Mouse (Mus musculus) stomach, embryonic 16.5 days (tissue): Measurements from ENCODE around the gene Dpep1. TPM values are rescaled to one million over a fixed set of nuclear protein-coding genes. Genes with fewer than 3 reads are reported as not detected.

Source experiments
- ATAC-seq: fragments of 200-750 bp; cut with Nextera tagmentation; 2 replicates; pipeline ENCODE4 v1.8.0; 2017; ENCODE audit warnings: moderate number of reproducible peaks, moderate TSS enrichment; ENCODE audit not compliant: insufficient read depth, low FRiP score
- H3K27ac ChIP-seq: fragments of 300-500 bp; sonication (generic); 2 replicates; pipeline ENCODE4 v1.5.1; 2014; ENCODE audit warnings: low read length
- H3K27me3 ChIP-seq: fragments of 300-500 bp; sonication (generic); 2 replicates; pipeline ENCODE4 v1.6.1; 2014; ENCODE audit warnings: low read length, control low read depth, mixed read lengths; ENCODE audit not compliant: control insufficient read depth, insufficient read depth
- H3K36me3 ChIP-seq: fragments of 300-500 bp; sonication (generic); 2 replicates; pipeline ENCODE4 v1.6.1; 2014; ENCODE audit warnings: low read length; ENCODE audit not compliant: control insufficient read depth, insufficient read depth
- H3K4me1 ChIP-seq: fragments of 300-500 bp; sonication (generic); 2 replicates; pipeline ENCODE4 v1.6.1; 2014; ENCODE audit warnings: low read length, control low read depth, mixed read lengths; ENCODE audit not compliant: control insufficient read depth, insufficient read depth
- H3K4me2 ChIP-seq: fragments of 300-500 bp; sonication (generic); 2 replicates; pipeline ENCODE4 v1.6.1; 2014; ENCODE audit warnings: low read depth, low read length, mixed read lengths
- H3K4me3 ChIP-seq: fragments of 300-500 bp; sonication (generic); replicated peaks from 2 replicates; pipeline ENCODE4 v1.5.1; 2014; ENCODE audit warnings: mild to moderate bottlenecking, low read length
- H3K9ac ChIP-seq: fragments of 300-500 bp; sonication (generic); 2 replicates; pipeline ENCODE4 v1.6.1; 2014; ENCODE audit warnings: low read length
- H3K9me3 ChIP-seq: fragments of 300-500 bp; sonication (generic); replicated peaks from 2 replicates; pipeline ENCODE4 v1.6.1; 2016; ENCODE audit warnings: low read length, control low read depth; ENCODE audit not compliant: control insufficient read depth
- WGBS: fragments of 180-500 bp; shearing (Covaris S2); extraction: QIAGEN DNeasy Blood & Tissue Kit; methylation state at CpG from one replicate; pipeline ENCODE4 v1.1.7; 2014; 5-methylcytosine and 5-hydroxymethylcytosine counted together
- polyA plus RNA-seq: library from polyadenylated mRNA; unstranded; fragments of >200 nt; fragmentation: Nextera tagmentation; extraction: Ambion mirVana; gene quantifications from 2 replicates; pipeline ENCODE4 v1.2.1, GENCODE M21; 2015

Gene Dpep1
- polyA plus RNA-seq, 1 experiment from 2014 or later, result 6.1 TPM

DNA sequence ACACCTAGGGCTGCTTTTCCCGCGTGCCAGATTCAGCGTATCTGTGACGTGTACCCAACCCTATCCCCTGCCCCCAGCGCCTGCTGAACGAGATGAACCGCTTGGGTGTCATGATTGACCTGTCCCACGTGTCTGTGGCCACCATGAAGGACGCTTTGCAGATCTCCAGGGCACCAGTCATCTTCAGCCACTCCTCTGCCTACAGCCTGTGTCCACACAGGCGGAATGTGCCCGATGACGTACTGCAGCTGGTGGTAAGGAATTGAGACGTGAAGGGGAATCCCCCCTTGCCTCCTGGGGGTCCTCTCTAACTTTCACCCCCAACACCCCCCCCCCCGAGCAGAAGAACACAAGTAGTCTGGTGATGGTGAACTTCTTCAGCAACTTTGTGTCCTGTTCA, 13.8 kb downstream of the Dpep1 start:
- 50% methylated on average over 14 of the region's 14 CpGs for WGBS
- Histone ChIP-seq H3K27me3 (no peaks in the 10 kb centered on the region), H3K4me2 (no peak overlapping the region), H3K9ac (no peak overlapping the region), H3K4me3 (no peak overlapping the region), H3K9me3 (no peaks in the 10 kb centered on the region), H3K4me1 (no peaks in the 10 kb centered on the region), H3K27ac (no peak overlapping the region), H3K36me3 (no peaks in the 10 kb centered on the region)
- no peak for ATAC-seq

GRCm38 (mm10) chr8:123202288-123202687, 16.2 kb downstream of the Dpep1 start:
- WGBS, result 21% methylated on average over 5 of the region's 5 CpGs
- Histone ChIP-seq H3K9me3 (no peaks in the 10 kb centered on the region), H3K27ac (no peak overlapping the region), H3K4me1 (no peaks in the 10 kb centered on the region), H3K4me3 (no peak overlapping the region), H3K36me3 (no peaks in the 10 kb centered on the region), H3K9ac (0 out of 2 replicates have a peak overlapping the region, but pooled peaks have one; percentile 10), H3K4me2 (no peak overlapping the region), H3K27me3 (no peaks in the 10 kb centered on the region)
- no peak for ATAC-seq

GRCm38 (mm10) chr8:123203571-123203970, 17.5 kb downstream of the Dpep1 start:
- no peak overlapping the region for H3K9ac ChIP-seq
- WGBS, result 81% methylated on average over 3 of the region's 3 CpGs
- no peaks in the 10 kb centered on the region for H3K9me3 ChIP-seq
- no peak overlapping the region for H3K27ac ChIP-seq
- no peak for ATAC-seq
- no peaks in the 10 kb centered on the region for H3K36me3 ChIP-seq
- no peaks in the 10 kb centered on the region for H3K27me3 ChIP-seq
- H3K4me2 ChIP-seq, result no peak overlapping the region
- H3K4me3 ChIP-seq, result no peak overlapping the region
- no peaks in the 10 kb centered on the region for H3K4me1 ChIP-seq

- ATAC-seq, result no peak
- H3K27me3 ChIP-seq, result no peaks in the 10 kb centered on the region
- 38% methylated on average over 10 of the region's 10 CpGs for WGBS
- 0 out of 2 replicates have a peak, but pooled peaks cover 5% of the 10 kb centered on the region for H3K36me3 ChIP-seq
- no peaks in the 10 kb centered on the region for H3K9me3 ChIP-seq
- peak overlapping the region; percentile 93 for H3K4me3 ChIP-seq
- peak overlapping the region; percentile 97 for H3K9ac ChIP-seq
- H3K4me1 ChIP-seq, result peaks cover 10% of the 10 kb centered on the region
- peak overlapping the region; percentile 66; the same call in 1 of the 2 replicates for H3K27ac ChIP-seq
- peak overlapping the region; percentile 79 for H3K4me2 ChIP-seq
Measured at GRCm38 (mm10) chr8:123211876-123212275, 25.8 kb downstream of the Dpep1 start.

- peak; percentile 95 for ATAC-seq
- Histone ChIP-seq H3K9me3 (no peaks in the 10 kb centered on the region), H3K9ac (peak within 1 kb of the TSS; percentile 97), H3K36me3 (0 out of 2 replicates have a peak, but pooled peaks cover 5% of the 10 kb centered on the region), H3K4me1 (peaks cover 10% of the 10 kb centered on the region), H3K27me3 (no peaks in the 10 kb centered on the region), H3K27ac (peak within 1 kb of the TSS; percentile 66), H3K4me2 (peak within 1 kb of the TSS; percentile 92), H3K4me3 (peak within 1 kb of the TSS; percentile 93)
- under 1% methylated on average over 76 of the region's 76 CpGs for WGBS
Measured at GRCm38 (mm10) chr8:123212321-123213117, 26.5 kb downstream of the Dpep1 start, which contains the start of the genes Chmp1a and Spata33. Gene Chmp1a (minus strand): TSS chr8:123212763. Gene Spata33 (plus strand): TSS chr8:123212832.

DNA sequence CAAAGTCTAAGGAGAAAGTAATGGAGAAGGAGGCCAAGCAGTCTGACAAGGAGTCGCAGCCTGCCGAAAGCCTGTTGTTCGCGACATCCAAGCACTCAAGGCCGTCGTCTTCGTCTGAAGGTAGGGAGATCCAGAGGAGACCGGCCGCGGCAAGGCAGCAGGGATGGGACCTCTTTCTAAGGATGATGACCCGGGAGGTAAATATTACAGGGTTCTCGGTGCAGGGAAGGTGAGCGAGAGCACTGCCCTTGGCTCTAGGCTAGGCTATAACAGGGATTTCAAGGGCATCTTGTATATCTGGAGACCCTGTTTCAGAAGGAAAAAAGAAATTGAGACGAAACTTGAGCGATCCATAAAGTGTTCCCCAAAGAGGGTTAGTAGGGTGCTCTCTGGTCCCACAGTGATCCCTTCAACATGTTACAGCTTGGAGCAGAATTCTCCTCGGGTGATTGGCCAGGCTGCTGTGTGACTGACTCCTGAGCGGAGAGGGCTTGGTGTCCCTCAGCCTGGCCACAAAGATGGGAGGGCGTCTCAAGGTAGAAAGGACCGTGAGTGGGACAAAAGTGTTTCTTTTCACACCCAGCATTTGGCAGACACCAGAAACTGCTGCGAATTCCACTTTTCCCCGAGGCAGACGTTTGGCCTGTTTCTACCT, 27.2 kb downstream of the Dpep1 start:
- ATAC-seq, result no peak
- H3K27me3 ChIP-seq, result no peaks in the 10 kb centered on the region
- H3K9ac ChIP-seq, result peak overlapping the region; percentile 97
- peak overlapping the region; percentile 92 for H3K4me2 ChIP-seq
- 16% methylated on average over 22 of the region's 22 CpGs for WGBS
- no peaks in the 10 kb centered on the region for H3K9me3 ChIP-seq
- H3K36me3 ChIP-seq, result 0 out of 2 replicates have a peak, but pooled peaks cover 5% of the 10 kb centered on the region
- peaks cover 10% of the 10 kb centered on the region for H3K4me1 ChIP-seq
- H3K4me3 ChIP-seq, result peak overlapping the region; percentile 93
- H3K27ac ChIP-seq, result peak overlapping the region; percentile 41

- H3K9me3 ChIP-seq, result no peaks in the 10 kb centered on the region
- 71% methylated on average over 3 of the region's 3 CpGs for WGBS
- H3K36me3 ChIP-seq, result no peaks in the 10 kb centered on the region
- no peak overlapping the region for H3K27ac ChIP-seq
- ATAC-seq, result no peak
- H3K27me3 ChIP-seq, result no peaks in the 10 kb centered on the region
- no peak overlapping the region for H3K4me2 ChIP-seq
- no peak overlapping the region for H3K4me3 ChIP-seq
- no peak overlapping the region for H3K9ac ChIP-seq
- peaks cover 10% of the 10 kb centered on the region for H3K4me1 ChIP-seq
Measured at GRCm38 (mm10) chr8:123215430-123215829, 29.4 kb downstream of the Dpep1 start.

DNA sequence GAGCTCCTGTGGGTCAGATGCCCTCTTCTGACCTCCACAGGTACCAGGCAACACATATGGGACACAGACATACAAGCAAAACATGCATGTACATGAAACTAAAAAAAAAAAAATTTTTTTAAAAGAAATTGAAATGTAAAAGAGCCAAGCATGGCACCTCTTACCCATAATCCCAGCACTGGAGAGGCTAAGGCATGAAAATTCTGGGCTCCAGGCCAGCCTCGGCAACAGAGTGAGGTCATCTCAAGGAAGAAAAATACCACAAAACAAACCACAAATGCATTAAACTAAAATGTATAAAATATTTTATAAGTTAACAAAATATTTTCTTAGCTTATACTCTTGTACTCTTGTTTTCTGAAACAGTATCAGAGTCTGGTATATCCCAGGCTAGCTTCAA, 34.9 kb downstream of the Dpep1 start:
- Histone ChIP-seq H3K9ac (no peak overlapping the region), H3K27me3 (no peaks in the 10 kb centered on the region), H3K9me3 (no peaks in the 10 kb centered on the region), H3K36me3 (no peaks in the 10 kb centered on the region), H3K4me3 (no peak overlapping the region), H3K27ac (no peak overlapping the region), H3K4me2 (no peak overlapping the region), H3K4me1 (peaks cover 12% of the 10 kb centered on the region)
- ATAC-seq, result no peak
- 54% methylated on average over 1 of the region's 1 CpGs for WGBS
